In the genomic region with DNA sequence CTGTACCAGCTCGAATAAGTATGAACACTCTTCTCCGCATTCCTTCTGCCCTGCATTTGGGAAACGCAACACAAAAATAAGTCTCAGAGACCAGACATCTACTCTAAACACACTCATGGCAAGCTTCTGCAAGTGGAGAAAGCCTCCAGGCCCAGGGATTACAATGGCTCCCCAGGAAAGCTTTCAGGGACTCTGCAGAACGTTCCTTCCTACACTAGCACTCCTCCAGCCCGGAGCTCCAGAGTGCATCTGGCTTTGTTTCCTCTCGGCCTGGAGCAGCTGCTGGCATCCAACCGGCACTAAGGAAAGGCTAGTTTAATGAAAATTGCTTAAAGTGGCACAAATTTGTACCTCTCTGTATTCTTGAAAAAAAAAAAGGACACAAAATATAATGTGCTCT, we compare ENCODE assay signal across 8 mouse cellular contexts. TPM values are rescaled to one million over a fixed set of nuclear protein-coding genes. Genes with fewer than 3 reads are reported as not detected.
DNase-seq lines count a peak whose midpoint lies in the region; TF ChIP-seq lines count a peak whose summit lies in the region.

No protein-coding gene starts in this region.

- WGBS in spleen, adult 2 months = 89% methylated on average over 7 of the region's 7 CpGs
- WGBS in limb, embryonic 10.5 days = 78% methylated on average over 7 of the region's 7 CpGs

- peak overlapping the region; percentile 76 for H3K27ac ChIP-seq in gastrocnemius, adult 2 months
- H3K27ac ChIP-seq in spleen, adult 2 months (ENCODE audit: insufficient read depth, low read length) = peak overlapping the region; percentile 5; the same call in 1 of the 2 replicates
- 0 out of 2 replicates have a peak overlapping the region, but pooled peaks have one; percentile 42 for H3K27ac ChIP-seq in limb, embryonic 10.5 days

- peak overlapping the region; percentile 53 for H3K4me3 ChIP-seq in gastrocnemius, adult 2 months
- no peak overlapping the region for H3K4me3 ChIP-seq in spleen, adult 2 months (ENCODE audit: extremely low read depth, insufficient read depth, insufficient read length)
- no peak overlapping the region for H3K4me3 ChIP-seq in limb, embryonic 10.5 days

- DNase-seq in gastrocnemius, adult 2 months = no peak
- no peak for DNase-seq in gastrocnemius, postnatal 25 days
- DNase-seq in spleen, adult 2 months (ENCODE audit: low read depth in 1 of 2, low spot score in 2 of 2) = no peak
- no peak for DNase-seq in spleen, adult 12 weeks (ENCODE audit: low spot score)
- no peak for DNase-seq in limb, embryonic 10.5 days (ENCODE audit: low spot score)
- no peak for DNase-seq in testis, postnatal 10 days (ENCODE audit: low spot score)
- DNase-seq in left cerebral cortex, postnatal 36 days (ENCODE audit: low spot score in 2 of 2) = no peak
- DNase-seq in spleen, adult 18-20 months = no peak

- TF ChIP-seq POLR2A in spleen, adult 2 months (IDR thresholded peaks at IDR 0.05; ENCODE audit: low read depth, low read length) = no peak

- H3K36me3 ChIP-seq in spleen, adult 2 months (ENCODE audit: control insufficient read depth, insufficient read depth, low read length) = no peaks in the 10 kb centered on the region
- H3K36me3 ChIP-seq in limb, embryonic 10.5 days = peaks cover 66% of the 10 kb centered on the region

- H3K9me3 ChIP-seq in limb, embryonic 10.5 days (replicated peaks) = no peaks in the 10 kb centered on the region

- TF ChIP-seq CTCF in gastrocnemius, adult 2 months (IDR thresholded peaks at IDR 0.05) = no peak
- TF ChIP-seq CTCF in spleen, adult 2 months (IDR thresholded peaks at IDR 0.05; ENCODE audit: extremely low read depth, insufficient read depth, insufficient read length, insufficient replicate concordance) = no peak

- H3K27me3 ChIP-seq in spleen, adult 2 months (ENCODE audit: control insufficient read depth, insufficient read depth, low read length) = no peaks in the 10 kb centered on the region
- no peaks in the 10 kb centered on the region for H3K27me3 ChIP-seq in limb, embryonic 10.5 days (ENCODE audit: low read depth, poor library complexity, severe bottlenecking)

- intact Hi-C loops in gastrocnemius, adult 2 months (cut with DNase I) = no loop called here
- intact Hi-C loops in left cerebral cortex, postnatal 36 days (cut with DNase I) = no loop called here

- peaks cover 8% of the 10 kb centered on the region; the same call in 1 of the 2 replicates for H3K4me1 ChIP-seq in spleen, adult 2 months (ENCODE audit: control insufficient read depth, insufficient read depth, insufficient read length)
- peaks cover 14% of the 10 kb centered on the region; the same call in 1 of the 2 replicates for H3K4me1 ChIP-seq in limb, embryonic 10.5 days

RNA-seq across cellular contexts. Expression of a gene that starts 14.1 kb away (rescaled TPM):
- total RNA-seq in gastrocnemius, adult 2 months (2021) = 10 to 100 TPM; 16.9 to 33.9 TPM
- total RNA-seq in gastrocnemius, postnatal 25 days (2021) = 10 to 100 TPM; 28.6 to 38.0 TPM
- 34.7 and 40.8 TPM in 2 replicates for polyA plus RNA-seq in spleen, adult 2 months (2012; rRNA removed)
- polyA plus RNA-seq in limb, embryonic 10.5 days (2016; fragmentation: Nextera tagmentation; extraction: Ambion mirVana) = 208 and 220 TPM in 2 replicates
- 10 to 100 TPM; 33.8 to 36.2 TPM for total RNA-seq in left cerebral cortex, postnatal 36 days (2021)

Comparison
In these comparisons a context has a peak if more than half of its experiments do, and no peak if none do; other contexts are left out.
1. H3K27ac ChIP-seq: peak in every context shown above with its lines; median percentile 76 in gastrocnemius, adult 2 months; 42 in limb, embryonic 10.5 days; 5 in spleen, adult 2 months.